8 mouse cellular contexts compared by ENCODE assay signal in the genomic region with DNA sequence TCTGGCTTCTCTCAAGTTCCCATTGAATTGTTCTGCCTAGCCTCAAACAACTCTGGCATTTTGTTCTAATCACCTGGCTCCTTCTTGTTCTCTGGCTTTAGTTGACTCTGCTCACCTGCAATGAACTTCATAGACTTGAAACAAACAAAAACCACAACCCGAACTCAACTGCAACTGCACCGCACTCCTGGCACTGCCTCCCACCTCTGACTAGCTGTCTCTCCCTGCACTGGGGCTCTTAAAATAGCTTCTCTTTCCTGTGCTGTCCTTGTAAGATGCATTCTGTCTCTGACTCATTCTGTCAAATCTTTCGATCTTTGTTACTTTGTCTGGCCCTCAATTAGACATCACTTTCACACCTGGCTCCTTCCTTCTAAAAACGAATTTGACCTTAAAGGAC. TPM values are rescaled to one million over a fixed set of nuclear protein-coding genes. Genes with fewer than 3 reads are reported as not detected.
DNase-seq lines count a peak whose midpoint lies in the region; ATAC-seq lines count a peak whose summit lies in the region.

No protein-coding gene starts in this region.

- 0 out of 2 replicates have a peak overlapping the region, but pooled peaks have one; percentile 68 for H3K9ac ChIP-seq in forebrain, embryonic 13.5 days
- H3K9ac ChIP-seq in liver, embryonic 15.5 days, result peak overlapping the region; percentile 62

- peak overlapping the region; percentile 63 for H3K4me3 ChIP-seq in forebrain, embryonic 13.5 days
- peak overlapping the region; percentile 65 for H3K4me3 ChIP-seq in liver, embryonic 15.5 days (replicated peaks)

- H3K27ac ChIP-seq in forebrain, embryonic 13.5 days, result no peak overlapping the region
- H3K27ac ChIP-seq in liver, embryonic 15.5 days (replicated peaks), result peak overlapping the region; percentile 99

- no peaks in the 10 kb centered on the region for H3K27me3 ChIP-seq in forebrain, embryonic 13.5 days
- no peaks in the 10 kb centered on the region for H3K27me3 ChIP-seq in liver, embryonic 15.5 days

- DNase-seq in cerebellum, adult 9-10 months, result peak; percentile 37
- no peak for DNase-seq in cerebellum, postnatal 14 days
- peak; percentile 55 for DNase-seq in 416B (ENCODE audit: low read depth)
- peak; percentile 40 for DNase-seq in thymus, postnatal 25 days
- no peak for DNase-seq in layer of hippocampus, adult 18-20 months (ENCODE audit: low spot score in 2 of 2)
- no peak for DNase-seq in embryo, embryonic 11 days

- ATAC-seq in forebrain, embryonic 13.5 days, result no peak
- ATAC-seq in liver, embryonic 15.5 days (ENCODE audit: insufficient read depth), result no peak

- peak overlapping the region; percentile 72 for H3K4me2 ChIP-seq in forebrain, embryonic 13.5 days
- H3K4me2 ChIP-seq in liver, embryonic 15.5 days, result peak overlapping the region; percentile 86

- H3K9me3 ChIP-seq in forebrain, embryonic 13.5 days (replicated peaks), result no peaks in the 10 kb centered on the region
- no peaks in the 10 kb centered on the region for H3K9me3 ChIP-seq in liver, embryonic 15.5 days (replicated peaks)

- H3K36me3 ChIP-seq in forebrain, embryonic 13.5 days (ENCODE audit: poor library complexity, severe bottlenecking), result 0 out of 2 replicates have a peak, but pooled peaks cover 3% of the 10 kb centered on the region
- H3K36me3 ChIP-seq in liver, embryonic 15.5 days (replicated peaks), result no peaks in the 10 kb centered on the region

- 86% methylated on average over 4 of the region's 4 CpGs for WGBS in forebrain, embryonic 13.5 days
- 64% methylated on average over 4 of the region's 4 CpGs for WGBS in liver, embryonic 15.5 days (ENCODE audit: insufficient replicate concordance)

- peaks cover 22% of the 10 kb centered on the region for H3K4me1 ChIP-seq in forebrain, embryonic 13.5 days
- H3K4me1 ChIP-seq in liver, embryonic 15.5 days (replicated peaks), result peaks cover 25% of the 10 kb centered on the region

RNA-seq across cellular contexts. Expression of a gene that starts 0.8 kb away (rescaled TPM):
- 34.1 and 35.0 TPM in 2 replicates for polyA plus RNA-seq in forebrain, embryonic 13.5 days (2015; fragmentation: Nextera tagmentation; extraction: Ambion mirVana)
- polyA plus RNA-seq in liver, embryonic 15.5 days (2015; fragmentation: Nextera tagmentation; extraction: Ambion mirVana), result 8.3 and 8.9 TPM in 2 replicates
- 10 to 100 TPM; 37.9 to 39.6 TPM for total RNA-seq in layer of hippocampus, adult 18-20 months (2021)

RNA-seq across cellular contexts. Expression of a gene that starts 21.1 kb away (rescaled TPM):
- 35.6 and 37.1 TPM in 2 replicates for polyA plus RNA-seq in forebrain, embryonic 13.5 days (2015; fragmentation: Nextera tagmentation; extraction: Ambion mirVana)
- 5.3 and 6.1 TPM in 2 replicates for polyA plus RNA-seq in liver, embryonic 15.5 days (2015; fragmentation: Nextera tagmentation; extraction: Ambion mirVana)
- 10 to 100 TPM; 13.8 to 14.7 TPM for total RNA-seq in layer of hippocampus, adult 18-20 months (2021)

RNA-seq across cellular contexts. Expression of a gene that starts 21.6 kb away (rescaled TPM):
- 17.7 and 20.0 TPM in 2 replicates for polyA plus RNA-seq in forebrain, embryonic 13.5 days (2015; fragmentation: Nextera tagmentation; extraction: Ambion mirVana)
- polyA plus RNA-seq in liver, embryonic 15.5 days (2015; fragmentation: Nextera tagmentation; extraction: Ambion mirVana), result 6.5 and 8.3 TPM in 2 replicates
- 10 to 100 TPM; 40.0 to 46.7 TPM for total RNA-seq in layer of hippocampus, adult 18-20 months (2021)

RNA-seq across cellular contexts. Expression of a gene that starts 47.8 kb away (rescaled TPM):
- polyA plus RNA-seq in forebrain, embryonic 13.5 days (2015; fragmentation: Nextera tagmentation; extraction: Ambion mirVana), result 5.7 and 5.8 TPM in 2 replicates
- polyA plus RNA-seq in liver, embryonic 15.5 days (2015; fragmentation: Nextera tagmentation; extraction: Ambion mirVana), result 2.4 and 3.3 TPM in 2 replicates
- 10 to 100 TPM; 58.1 to 58.4 TPM for total RNA-seq in layer of hippocampus, adult 18-20 months (2021)

Comparison
In these comparisons a context has a peak if more than half of its experiments do, and no peak if none do; other contexts are left out.
1. DNase-seq: peak in cerebellum, adult 9-10 months (single experiment), 416B (single experiment) and thymus, postnatal 25 days (single experiment); none in cerebellum, postnatal 14 days (0 of 2), layer of hippocampus, adult 18-20 months (0 of 2) and embryo, embryonic 11 days (single experiment).